Mouse (Mus musculus): ENCODE results near the gene Slc45a3.

GRCm38 (mm10) chr1:131987432-131987831, 24.7 kb downstream of the Slc45a3 start:
- TF ChIP-seq POLR2A (IDR thresholded peaks at IDR 0.05; ENCODE audit: extremely low read depth, insufficient read depth, low read length), result no peak
- no peak for TF ChIP-seq CTCF (IDR thresholded peaks at IDR 0.05; ENCODE audit: extremely low read depth, insufficient read depth, low read length)
